Mouse (Mus musculus) right cerebral cortex, postnatal 25 days (tissue): ENCODE results near the gene Tmem94.
A peak's percentile ranks its signal among the peaks of the same experiment; 100 is the strongest.

ENCODE experiments used
- DNase-seq: peaks from one replicate; pipeline ENCODE4 v3.0.0; 2022

Gene Tmem94

GRCm38 (mm10) chr11:115810377-115810776, 45.1 kb downstream of the Tmem94 start:
- no peak for DNase-seq

GRCm38 (mm10) chr11:115811381-115812093, 46.3 kb downstream of the Tmem94 start:
- no peak for DNase-seq

GRCm38 (mm10) chr11:115812095-115812494, 46.9 kb downstream of the Tmem94 start:
- no peak for DNase-seq

GRCm38 (mm10) chr11:115812533-115813420, 47.5 kb downstream of the Tmem94 start:
- DNase-seq: no peak

- peak; percentile 84 for DNase-seq
Observed at GRCm38 (mm10) chr11:115813507-115814296, 48.5 kb downstream of the Tmem94 start, which contains the start of gene Caskin2. Gene Caskin2, minus strand, starts transcription at chr11:115813639.

GRCm38 (mm10) chr11:115814605-115815450, 49.6 kb downstream of the Tmem94 start, which contains the start of gene Tsen54:
Gene Tsen54, plus strand, starts transcription at chr11:115814724.
- DNase-seq: peak; percentile 87

- DNase-seq: no peak
Observed at GRCm38 (mm10) chr11:115817331-115817730, 52.1 kb downstream of the Tmem94 start.

GRCm38 (mm10) chr11:115819915-115820623, 54.8 kb downstream of the Tmem94 start:
- DNase-seq: no peak

GRCm38 (mm10) chr11:115821001-115821400, 55.8 kb downstream of the Tmem94 start:
- DNase-seq: no peak

- peak; percentile 71 for DNase-seq
Observed at GRCm38 (mm10) chr11:115823774-115824740, 58.8 kb downstream of the Tmem94 start, which contains the start of gene Llgl2. Gene Llgl2, plus strand, starts transcription at chr11:115824049.

- no peak for DNase-seq
Observed at GRCm38 (mm10) chr11:115824813-115825212, 59.6 kb downstream of the Tmem94 start.

GRCm38 (mm10) chr11:115826487-115826886, 61.3 kb downstream of the Tmem94 start:
- DNase-seq: no peak

- DNase-seq: no peak
Observed at GRCm38 (mm10) chr11:115827624-115828023, 62.4 kb downstream of the Tmem94 start.

GRCm38 (mm10) chr11:115829036-115829435, 63.8 kb downstream of the Tmem94 start:
- no peak for DNase-seq

GRCm38 (mm10) chr11:115830550-115831325, 65.5 kb downstream of the Tmem94 start:
- DNase-seq: no peak

- no peak for DNase-seq
Observed at GRCm38 (mm10) chr11:115831518-115831917, 66.3 kb downstream of the Tmem94 start.

- no peak for DNase-seq
Observed at GRCm38 (mm10) chr11:115832064-115832463, 66.8 kb downstream of the Tmem94 start.

GRCm38 (mm10) chr11:115832523-115832922, 67.3 kb downstream of the Tmem94 start:
- DNase-seq: no peak

GRCm38 (mm10) chr11:115833021-115833513, 67.8 kb downstream of the Tmem94 start:
- no peak for DNase-seq
